Mouse (Mus musculus) lung, adult 2 months (tissue): Measurements from ENCODE around the gene Inhbe.

ENCODE experiments used
- CTCF ChIP-seq: fragments of 200-500 bp; IDR thresholded peaks from 2 replicates; pipeline ENCODE4 v1.5.1; 2011; ENCODE audit warnings: mild to moderate bottlenecking, low read length, control low read depth; ENCODE audit not compliant: insufficient read depth
- POLR2A ChIP-seq: fragments of 200-500 bp; IDR thresholded peaks from 2 replicates; pipeline ENCODE4 v1.6.1; 2011; ENCODE audit warnings: low read depth, mild to moderate bottlenecking, control low read depth, low read length, borderline replicate concordance; ENCODE audit errors: extremely low read depth

- TF ChIP-seq CTCF: no peak
- no peak for TF ChIP-seq POLR2A
Observed at GRCm38 (mm10) chr10:127335271-127335670, 18.9 kb downstream of the Inhbe start.
